21 mouse cellular contexts compared by ENCODE assay signal in genomic region chr5:67404919-67405318, GRCm38 (mm10). TPM values are rescaled to one million over a fixed set of nuclear protein-coding genes. Genes with fewer than 3 reads are reported as not detected.
DNase-seq lines count a peak whose midpoint lies in the region; ATAC-seq and TF ChIP-seq lines count a peak whose summit lies in the region.
"Had no signal": no experiment of that assay in that cellular context is flagged by ENCODE, and none has a peak within 500 bp of the region (broad histone marks: within the 10 kb centered on the region; RNA-seq: fewer than 3 reads in every experiment).

No protein-coding gene starts in this region.

- H3K27ac ChIP-seq in liver, embryonic 12.5 days = no peak overlapping the region
- no peak overlapping the region for H3K27ac ChIP-seq in liver, postnatal 0 days (ENCODE audit: low read depth)
- H3K27ac ChIP-seq: embryonic facial prominence, embryonic 13.5 days; forebrain, embryonic 12.5 days; heart, embryonic 10.5 days; heart, embryonic 15.5 days; hindbrain, embryonic 10.5 days; hindbrain, embryonic 14.5 days had no signal

- H3K4me1 ChIP-seq in liver, embryonic 12.5 days = peaks cover 15% of the 10 kb centered on the region; the same call in 1 of the 2 replicates
- peaks cover 3% of the 10 kb centered on the region; the same call in 1 of the 2 replicates for H3K4me1 ChIP-seq in liver, postnatal 0 days (ENCODE audit: insufficient read depth)
- H3K4me1 ChIP-seq: hindbrain, embryonic 10.5 days had no signal

- DNase-seq in liver, postnatal 0 days = no peak
- DNase-seq in thymus, postnatal 4 days = peak; percentile 15
- DNase-seq in thymus, postnatal 25 days = no peak
- DNase-seq in spleen, adult 12 weeks (ENCODE audit: low spot score) = no peak
- DNase-seq: adrenal gland, postnatal 14 days; cerebellum, adult 11-12 months; cerebellum, adult 9-10 months; cerebellum, postnatal 25 days; gastrocnemius, postnatal 10 days; heart, adult 18-20 months had no signal

- H3K27me3 ChIP-seq in liver, embryonic 12.5 days (replicated peaks) = no peaks in the 10 kb centered on the region
- no peaks in the 10 kb centered on the region for H3K27me3 ChIP-seq in liver, postnatal 0 days (ENCODE audit: insufficient read depth, low read length)
- H3K27me3 ChIP-seq: embryonic facial prominence, embryonic 13.5 days; forebrain, embryonic 12.5 days; heart, embryonic 15.5 days had no signal

- WGBS in liver, embryonic 12.5 days (ENCODE audit: insufficient replicate concordance) = 38% methylated on average over 9 of the region's 9 CpGs
- 56% methylated on average over 9 of the region's 9 CpGs for WGBS in liver, postnatal 0 days (ENCODE audit: insufficient replicate concordance)

- no peak for TF ChIP-seq CTCF in liver, postnatal 0 days (IDR thresholded peaks at IDR 0.05; ENCODE audit: low read depth)

- no peak overlapping the region for H3K4me3 ChIP-seq in liver, embryonic 12.5 days
- H3K4me3 ChIP-seq in liver, postnatal 0 days (ENCODE audit: low read depth, low read length) = no peak overlapping the region
- H3K4me3 ChIP-seq: embryonic facial prominence, embryonic 13.5 days; forebrain, embryonic 12.5 days; heart, embryonic 10.5 days; heart, embryonic 15.5 days; hindbrain, embryonic 10.5 days had no signal

- no peaks in the 10 kb centered on the region for H3K9me3 ChIP-seq in liver, embryonic 12.5 days (replicated peaks)
- H3K9me3 ChIP-seq in liver, postnatal 0 days (ENCODE audit: low read length) = no peaks in the 10 kb centered on the region
- H3K9me3 ChIP-seq: embryonic facial prominence, embryonic 13.5 days; forebrain, embryonic 12.5 days; heart, embryonic 10.5 days; heart, embryonic 15.5 days; hindbrain, embryonic 10.5 days had no signal

- H3K4me2 ChIP-seq in liver, embryonic 12.5 days = no peak overlapping the region
- H3K4me2 ChIP-seq in liver, postnatal 0 days (ENCODE audit: low read depth, low read length) = no peak overlapping the region
- H3K4me2 ChIP-seq: embryonic facial prominence, embryonic 13.5 days; forebrain, embryonic 12.5 days; heart, embryonic 15.5 days; hindbrain, embryonic 14.5 days had no signal

- H3K9ac ChIP-seq in liver, embryonic 12.5 days = no peak overlapping the region
- H3K9ac ChIP-seq in liver, postnatal 0 days (replicated peaks) = no peak overlapping the region
- H3K9ac ChIP-seq: embryonic facial prominence, embryonic 13.5 days; forebrain, embryonic 12.5 days; heart, embryonic 15.5 days; hindbrain, embryonic 14.5 days had no signal

- ATAC-seq in liver, embryonic 12.5 days = peak; percentile 52; the same call in 1 of the 2 replicates
- ATAC-seq in liver, postnatal 0 days = no peak
- ATAC-seq in megakaryocyte-erythroid progenitor cell, adult 5-6 weeks (replicated peaks; ENCODE audit: low FRiP score, low TSS enrichment, poor library complexity, severe bottlenecking) = 0 out of 2 replicates have a peak, but pooled peaks have one; percentile 41
- ATAC-seq: forebrain, embryonic 16.5 days; Patski had no signal

- H3K36me3 ChIP-seq in liver, embryonic 12.5 days = no peaks in the 10 kb centered on the region; the same call in 1 of the 2 replicates
- H3K36me3 ChIP-seq in liver, postnatal 0 days (replicated peaks; ENCODE audit: insufficient read depth, low read length) = no peaks in the 10 kb centered on the region
- H3K36me3 ChIP-seq: embryonic facial prominence, embryonic 13.5 days; forebrain, embryonic 12.5 days had no signal

- no peak for TF ChIP-seq EP300 in liver, postnatal 0 days (IDR thresholded peaks at IDR 0.05; ENCODE audit: low read depth)

RNA-seq across cellular contexts. Expression of gene Bend4, which starts 23.2 kb away (rescaled TPM):
- 2.1 and 2.5 TPM in 2 replicates for polyA plus RNA-seq in liver, embryonic 12.5 days (2016; fragmentation: Nextera tagmentation; extraction: Ambion mirVana)
- polyA plus RNA-seq in liver, postnatal 0 days (2015; fragmentation: Nextera tagmentation; extraction: Ambion mirVana) = 0.18 and 0.25 TPM in 2 replicates
- 0.40 and 0.55 TPM in 2 replicates for total RNA-seq in megakaryocyte-erythroid progenitor cell, adult 5-6 weeks (2014; fragmentation: Nextera tagmentation)
- total RNA-seq in megakaryocyte-erythroid progenitor cell, adult 5-6 weeks (2017) = 0.75 and 1.3 TPM in 2 replicates
- total RNA-seq: MEL had no signal
